Mouse (Mus musculus) kidney, embryonic 14.5 days (tissue): ENCODE measurements at regions not wholly inside any gene's neighbourhood (a gene's known extent, or its start where the extent isn't known, plus 50 kb on each side); places are given as distances from the start of the nearest gene placed in this dataset.

Source experiments
- ATAC-seq: fragments of 200-750 bp; cut with Nextera tagmentation; 2 replicates; pipeline ENCODE4 v1.8.0; 2017; ENCODE audit warnings: moderate number of reproducible peaks, mild to moderate bottlenecking, moderate TSS enrichment, moderate library complexity; ENCODE audit not compliant: low FRiP score, low TSS enrichment
- H3K27ac ChIP-seq: fragments of 300-500 bp; sonication (generic); 2 replicates; pipeline ENCODE4 v1.5.1; 2014; ENCODE audit warnings: low read depth, mild to moderate bottlenecking, low read length, moderate library complexity, mixed read lengths
- H3K27me3 ChIP-seq: fragments of 300-500 bp; sonication (generic); 2 replicates; pipeline ENCODE4 v1.6.1; 2014; ENCODE audit warnings: mild to moderate bottlenecking, low read length; ENCODE audit not compliant: control insufficient read depth, insufficient read depth
- H3K36me3 ChIP-seq: fragments of 300-500 bp; sonication (generic); 2 replicates; pipeline ENCODE4 v1.6.1; 2014; ENCODE audit warnings: low read length, mixed read lengths; ENCODE audit not compliant: control insufficient read depth, insufficient read depth
- H3K4me1 ChIP-seq: fragments of 300-500 bp; sonication (generic); 2 replicates; pipeline ENCODE4 v1.6.1; 2014; ENCODE audit warnings: low read length, mixed read lengths; ENCODE audit not compliant: control insufficient read depth, insufficient read depth
- H3K4me2 ChIP-seq: fragments of 300-500 bp; sonication (generic); replicated peaks from 2 replicates; pipeline ENCODE4 v1.6.1; 2014; ENCODE audit warnings: low read depth, mild to moderate bottlenecking, low read length
- H3K4me3 ChIP-seq: fragments of 300-500 bp; sonication (generic); 2 replicates; pipeline ENCODE4 v1.5.1; 2014; ENCODE audit warnings: mild to moderate bottlenecking, low read length
- H3K9ac ChIP-seq: fragments of 300-500 bp; sonication (generic); 2 replicates; pipeline ENCODE4 v1.6.1; 2014; ENCODE audit warnings: low read depth, mild to moderate bottlenecking, low read length, moderate library complexity
- H3K9me3 ChIP-seq: fragments of 300-500 bp; sonication (generic); 2 replicates; pipeline ENCODE4 v1.6.1; 2016; ENCODE audit warnings: low read length; ENCODE audit not compliant: control insufficient read depth
- WGBS: fragments of 180-500 bp; shearing (Covaris S2); extraction: QIAGEN DNeasy Blood & Tissue Kit; methylation state at CpG from one replicate; pipeline ENCODE4 v1.1.7; 2014; 5-methylcytosine and 5-hydroxymethylcytosine counted together

GRCm38 (mm10) chr4:105422466-105422865, 265.3 kb downstream of the Plpp3 start:
- Histone ChIP-seq H3K9ac (no peak overlapping the region), H3K4me3 (no peak overlapping the region), H3K27me3 (no peaks in the 10 kb centered on the region), H3K4me2 (no peak overlapping the region; the same call in 1 of the 2 replicates), H3K9me3 (no peaks in the 10 kb centered on the region), H3K27ac (no peak overlapping the region), H3K36me3 (no peaks in the 10 kb centered on the region), H3K4me1 (peaks cover 20% of the 10 kb centered on the region; the same call in 1 of the 2 replicates)
- WGBS, result 10% methylated on average over 7 of the region's 7 CpGs
- ATAC-seq, result no peak

GRCm38 (mm10) chr4:105423727-105424201, 266.6 kb downstream of the Plpp3 start:
- Histone ChIP-seq H3K4me1 (peaks cover 20% of the 10 kb centered on the region; the same call in 1 of the 2 replicates), H3K9ac (no peak overlapping the region), H3K4me3 (no peak overlapping the region), H3K27me3 (no peaks in the 10 kb centered on the region), H3K9me3 (no peaks in the 10 kb centered on the region), H3K27ac (no peak overlapping the region), H3K4me2 (no peak overlapping the region), H3K36me3 (no peaks in the 10 kb centered on the region)
- WGBS, result 66% methylated on average over 3 of the region's 3 CpGs
- ATAC-seq, result no peak; the same call in 1 of the 2 replicates

GRCm38 (mm10) chr4:105425086-105425485, 267.9 kb downstream of the Plpp3 start:
- Histone ChIP-seq H3K4me1 (peaks cover 20% of the 10 kb centered on the region; the same call in 1 of the 2 replicates), H3K9me3 (no peaks in the 10 kb centered on the region), H3K27ac (no peak overlapping the region), H3K36me3 (no peaks in the 10 kb centered on the region), H3K9ac (no peak overlapping the region), H3K4me2 (no peak overlapping the region), H3K27me3 (no peaks in the 10 kb centered on the region), H3K4me3 (no peak overlapping the region)
- 55% methylated on average over 6 of the region's 6 CpGs for WGBS
- no peak for ATAC-seq

GRCm38 (mm10) chr4:105427581-105427980, 270.4 kb downstream of the Plpp3 start:
- Histone ChIP-seq H3K4me3 (no peak overlapping the region), H3K4me1 (peaks cover 10% of the 10 kb centered on the region; the same call in 1 of the 2 replicates), H3K27ac (no peak overlapping the region), H3K36me3 (no peaks in the 10 kb centered on the region), H3K9ac (no peak overlapping the region), H3K9me3 (peaks cover 3% of the 10 kb centered on the region; the same call in 1 of the 2 replicates), H3K4me2 (no peak overlapping the region), H3K27me3 (no peaks in the 10 kb centered on the region)
- no peak for ATAC-seq
- 74% methylated on average over 6 of the region's 6 CpGs for WGBS

- Histone ChIP-seq H3K36me3 (no peaks in the 10 kb centered on the region), H3K4me1 (peaks cover 3% of the 10 kb centered on the region; the same call in 1 of the 2 replicates), H3K9me3 (peaks cover 7% of the 10 kb centered on the region; the same call in 1 of the 2 replicates), H3K9ac (no peak overlapping the region), H3K27ac (no peak overlapping the region), H3K27me3 (no peaks in the 10 kb centered on the region), H3K4me3 (no peak overlapping the region), H3K4me2 (no peak overlapping the region)
- ATAC-seq, result no peak
- WGBS, result 84% methylated on average over 6 of the region's 6 CpGs
Observed at GRCm38 (mm10) chr4:105429381-105430100, 272.4 kb downstream of the Plpp3 start.

GRCm38 (mm10) chr4:105432461-105432860, 275.3 kb downstream of the Plpp3 start:
- Histone ChIP-seq H3K9ac (no peak overlapping the region), H3K4me3 (no peak overlapping the region), H3K4me2 (no peak overlapping the region), H3K36me3 (no peaks in the 10 kb centered on the region), H3K27me3 (no peaks in the 10 kb centered on the region), H3K9me3 (peaks cover 7% of the 10 kb centered on the region; the same call in 1 of the 2 replicates), H3K4me1 (no peaks in the 10 kb centered on the region), H3K27ac (no peak overlapping the region)
- no peak for ATAC-seq
- 91% methylated on average over 4 of the region's 4 CpGs for WGBS

GRCm38 (mm10) chr4:105437141-105437540, 280.0 kb downstream of the Plpp3 start:
- 0 out of 2 replicates have a peak, but pooled peaks cover 4% of the 10 kb centered on the region for H3K9me3 ChIP-seq
- H3K27ac ChIP-seq, result no peak overlapping the region
- no peaks in the 10 kb centered on the region for H3K36me3 ChIP-seq
- H3K27me3 ChIP-seq, result no peaks in the 10 kb centered on the region
- H3K4me2 ChIP-seq, result no peak overlapping the region
- no peak overlapping the region for H3K4me3 ChIP-seq
- 86% methylated on average over 5 of the region's 5 CpGs for WGBS
- ATAC-seq, result no peak
- H3K9ac ChIP-seq, result no peak overlapping the region
- H3K4me1 ChIP-seq, result no peaks in the 10 kb centered on the region

DNA sequence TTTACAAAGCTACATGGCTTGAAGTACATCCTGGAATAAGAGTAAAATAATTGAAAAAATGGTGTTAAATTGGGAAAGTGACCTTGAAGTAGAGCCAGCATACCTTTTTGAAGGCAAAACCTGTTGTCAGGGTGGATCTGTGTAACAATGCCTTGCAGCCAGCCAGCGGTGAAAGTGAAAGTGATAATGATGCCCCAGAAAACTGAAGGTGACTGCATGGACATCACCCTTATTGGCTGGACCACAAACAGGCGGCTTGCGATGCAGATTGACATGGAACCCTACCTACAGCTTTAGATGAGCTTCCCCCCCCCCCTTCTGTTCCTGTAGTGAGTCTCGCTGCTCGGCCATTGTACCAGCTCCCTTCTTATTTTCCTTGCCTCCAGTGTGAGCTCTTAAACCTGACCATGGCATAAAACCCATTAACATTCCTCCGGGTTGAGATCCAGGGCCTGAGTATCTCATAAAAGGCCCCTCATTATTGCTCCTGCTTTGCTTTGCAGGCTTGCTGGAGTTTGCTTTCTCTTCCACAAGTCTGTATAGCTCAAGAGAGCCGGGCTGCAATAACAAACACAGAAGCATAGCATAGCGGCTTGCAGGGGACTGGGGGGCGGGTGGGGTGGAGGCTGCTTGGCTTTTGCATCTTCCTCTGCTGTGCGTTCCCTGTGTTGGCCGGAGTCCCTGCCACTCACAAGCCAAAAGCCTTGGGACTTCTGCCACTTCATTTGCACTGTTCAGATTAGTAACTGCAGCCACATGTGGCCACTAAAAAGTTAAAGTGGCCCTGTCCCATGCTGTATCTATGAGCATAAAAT, 292.1 kb downstream of the Plpp3 start:
- no peak for ATAC-seq
- H3K27ac ChIP-seq, result no peak overlapping the region
- WGBS, result 46% methylated on average over 11 of the region's 11 CpGs
- no peaks in the 10 kb centered on the region for H3K27me3 ChIP-seq
- no peak overlapping the region for H3K4me2 ChIP-seq
- H3K9me3 ChIP-seq, result peaks cover 2% of the 10 kb centered on the region; the same call in 1 of the 2 replicates
- H3K4me3 ChIP-seq, result no peak overlapping the region
- no peak overlapping the region for H3K9ac ChIP-seq
- H3K4me1 ChIP-seq, result no peaks in the 10 kb centered on the region
- no peaks in the 10 kb centered on the region for H3K36me3 ChIP-seq

GRCm38 (mm10) chr4:105450881-105451280, 293.7 kb downstream of the Plpp3 start:
- Histone ChIP-seq H3K9me3 (no peaks in the 10 kb centered on the region), H3K4me2 (no peak overlapping the region), H3K36me3 (no peaks in the 10 kb centered on the region), H3K4me1 (no peaks in the 10 kb centered on the region), H3K4me3 (no peak overlapping the region), H3K27me3 (no peaks in the 10 kb centered on the region), H3K9ac (no peak overlapping the region), H3K27ac (no peak overlapping the region)
- WGBS, result 91% methylated on average over 4 of the region's 4 CpGs
- no peak for ATAC-seq
